In genomic region chr14:68261436-68261835, GRCm38 (mm10) we compare ENCODE assay signal across 18 mouse cellular contexts.
DNase-seq lines count a peak whose midpoint lies in the region; ATAC-seq and TF ChIP-seq lines count a peak whose summit lies in the region.
"Had no signal": no experiment of that assay in that cellular context is flagged by ENCODE, and none has a peak within 500 bp of the region (broad histone marks: within the 10 kb centered on the region; RNA-seq: fewer than 3 reads in every experiment).

No protein-coding gene starts in this region.

- H3K4me3 ChIP-seq in hindbrain, embryonic 10.5 days, result no peak overlapping the region
- H3K4me3 ChIP-seq in hindbrain, embryonic 16.5 days (ENCODE audit: low read length), result no peak overlapping the region
- no peak overlapping the region for H3K4me3 ChIP-seq in midbrain, postnatal 0 days (ENCODE audit: low read depth, low read length)
- H3K4me3 ChIP-seq in midbrain, embryonic 11.5 days (ENCODE audit: low read depth, low read length), result no peak overlapping the region
- H3K4me3 ChIP-seq in forebrain, embryonic 12.5 days (replicated peaks), result no peak overlapping the region
- H3K4me3 ChIP-seq: heart, adult 2 months; hindbrain, embryonic 15.5 days; liver, embryonic 15.5 days; megakaryocyte, embryonic 14.5 days had no signal

- peak; percentile 74 for ATAC-seq in cerebellum, adult (ENCODE audit: insufficient number of reproducible peaks, low FRiP score, low TSS enrichment)
- no peak for ATAC-seq in hindbrain, embryonic 16.5 days
- ATAC-seq in midbrain, postnatal 0 days (ENCODE audit: low FRiP score), result no peak
- no peak for ATAC-seq in midbrain, embryonic 11.5 days (ENCODE audit: low FRiP score)
- no peak for ATAC-seq in forebrain, embryonic 12.5 days (ENCODE audit: low FRiP score)
- ATAC-seq: CD4-positive, CD25-positive, alpha-beta regulatory T cell, adult 4 months; lung, postnatal 0 days had no signal

- no peak for DNase-seq in cerebellum, postnatal 10 days
- peak; percentile 18 for DNase-seq in hindbrain, embryonic 10.5 days (ENCODE audit: low spot score)
- peak; percentile 20 for DNase-seq in midbrain, postnatal 0 days (ENCODE audit: low spot score)
- DNase-seq in midbrain, embryonic 11.5 days (ENCODE audit: low spot score, missing footprints), result no peak
- peak; percentile 45 for DNase-seq in retina, embryonic 14.5 days (ENCODE audit: low spot score)
- DNase-seq: gastrocnemius, postnatal 14 days; heart, adult 2 months; kidney, adult 11 months had no signal

- 52% methylated on average over 3 of the region's 3 CpGs for WGBS in hindbrain, embryonic 10.5 days
- WGBS in hindbrain, embryonic 16.5 days, result 42% methylated on average over 3 of the region's 3 CpGs
- WGBS in midbrain, postnatal 0 days, result 59% methylated on average over 3 of the region's 3 CpGs
- 66% methylated on average over 3 of the region's 3 CpGs for WGBS in midbrain, embryonic 11.5 days
- WGBS in forebrain, embryonic 12.5 days, result 65% methylated on average over 3 of the region's 3 CpGs

- H3K9ac ChIP-seq in hindbrain, embryonic 16.5 days (ENCODE audit: low read depth, low read length), result no peak overlapping the region
- no peak overlapping the region for H3K9ac ChIP-seq in midbrain, postnatal 0 days (replicated peaks; ENCODE audit: low read length, poor library complexity, severe bottlenecking)
- H3K9ac ChIP-seq in midbrain, embryonic 11.5 days (ENCODE audit: low read length), result no peak overlapping the region
- no peak overlapping the region for H3K9ac ChIP-seq in forebrain, embryonic 12.5 days
- H3K9ac ChIP-seq: hindbrain, embryonic 15.5 days; liver, embryonic 15.5 days had no signal

- TF ChIP-seq CTCF in midbrain, postnatal 0 days (IDR thresholded peaks at IDR 0.05), result no peak

- no peaks in the 10 kb centered on the region for H3K36me3 ChIP-seq in hindbrain, embryonic 10.5 days
- H3K36me3 ChIP-seq in hindbrain, embryonic 16.5 days (ENCODE audit: control insufficient read depth, insufficient read depth, low read length), result no peaks in the 10 kb centered on the region
- no peaks in the 10 kb centered on the region for H3K36me3 ChIP-seq in midbrain, postnatal 0 days (ENCODE audit: insufficient read depth, low read length)
- H3K36me3 ChIP-seq in midbrain, embryonic 11.5 days (ENCODE audit: control insufficient read depth, insufficient read depth, low read length), result no peaks in the 10 kb centered on the region
- H3K36me3 ChIP-seq in forebrain, embryonic 12.5 days (replicated peaks), result no peaks in the 10 kb centered on the region
- H3K36me3 ChIP-seq: G1E; hindbrain, embryonic 15.5 days; liver, embryonic 15.5 days had no signal

- H3K27me3 ChIP-seq in hindbrain, embryonic 10.5 days (ENCODE audit: insufficient read depth, poor library complexity, severe bottlenecking), result no peaks in the 10 kb centered on the region
- no peaks in the 10 kb centered on the region for H3K27me3 ChIP-seq in hindbrain, embryonic 16.5 days (replicated peaks; ENCODE audit: control insufficient read depth, insufficient read depth, low read length)
- no peaks in the 10 kb centered on the region for H3K27me3 ChIP-seq in midbrain, postnatal 0 days (ENCODE audit: insufficient read depth, low read length)
- H3K27me3 ChIP-seq in midbrain, embryonic 11.5 days (ENCODE audit: control insufficient read depth, insufficient read depth, low read length), result no peaks in the 10 kb centered on the region
- no peaks in the 10 kb centered on the region for H3K27me3 ChIP-seq in forebrain, embryonic 12.5 days
- H3K27me3 ChIP-seq: hindbrain, embryonic 15.5 days; liver, embryonic 15.5 days; megakaryocyte, embryonic 14.5 days had no signal

- H3K9me3 ChIP-seq in hindbrain, embryonic 10.5 days, result no peaks in the 10 kb centered on the region
- H3K9me3 ChIP-seq in hindbrain, embryonic 16.5 days (ENCODE audit: control insufficient read depth, low read length), result no peaks in the 10 kb centered on the region
- H3K9me3 ChIP-seq in midbrain, postnatal 0 days (ENCODE audit: low read length), result no peaks in the 10 kb centered on the region
- no peaks in the 10 kb centered on the region for H3K9me3 ChIP-seq in midbrain, embryonic 11.5 days (ENCODE audit: control insufficient read depth, low read length)
- no peaks in the 10 kb centered on the region for H3K9me3 ChIP-seq in forebrain, embryonic 12.5 days
- H3K9me3 ChIP-seq: hindbrain, embryonic 15.5 days; liver, embryonic 15.5 days; megakaryocyte, embryonic 14.5 days had no signal

- H3K27ac ChIP-seq in hindbrain, embryonic 10.5 days, result peak overlapping the region; percentile 45; the same call in 1 of the 2 replicates
- H3K27ac ChIP-seq in hindbrain, embryonic 16.5 days (ENCODE audit: low read depth, low read length), result no peak overlapping the region
- H3K27ac ChIP-seq in midbrain, postnatal 0 days (ENCODE audit: low read depth, low read length), result no peak overlapping the region
- H3K27ac ChIP-seq in midbrain, embryonic 11.5 days (ENCODE audit: low read depth, low read length), result no peak overlapping the region
- no peak overlapping the region for H3K27ac ChIP-seq in forebrain, embryonic 12.5 days
- H3K27ac ChIP-seq: heart, adult 2 months; hindbrain, embryonic 15.5 days; kidney, postnatal 0 days; liver, embryonic 15.5 days had no signal

- H3K4me2 ChIP-seq in hindbrain, embryonic 16.5 days (ENCODE audit: low read length), result no peak overlapping the region
- H3K4me2 ChIP-seq in midbrain, postnatal 0 days (ENCODE audit: low read depth, low read length, poor library complexity, severe bottlenecking), result no peak overlapping the region
- H3K4me2 ChIP-seq in midbrain, embryonic 11.5 days, result no peak overlapping the region
- no peak overlapping the region for H3K4me2 ChIP-seq in forebrain, embryonic 12.5 days
- H3K4me2 ChIP-seq: hindbrain, embryonic 15.5 days; liver, embryonic 15.5 days had no signal

- H3K4me1 ChIP-seq in hindbrain, embryonic 10.5 days (replicated peaks), result peaks cover 19% of the 10 kb centered on the region
- H3K4me1 ChIP-seq in hindbrain, embryonic 16.5 days (ENCODE audit: control insufficient read depth, insufficient read depth, low read depth, low read length), result 0 out of 2 replicates have a peak, but pooled peaks cover 2% of the 10 kb centered on the region
- H3K4me1 ChIP-seq in midbrain, postnatal 0 days (ENCODE audit: insufficient read depth, low read length), result no peaks in the 10 kb centered on the region; the same call in 1 of the 2 replicates
- no peaks in the 10 kb centered on the region for H3K4me1 ChIP-seq in midbrain, embryonic 11.5 days (ENCODE audit: control insufficient read depth, insufficient read depth, low read length)
- peaks cover 7% of the 10 kb centered on the region for H3K4me1 ChIP-seq in forebrain, embryonic 12.5 days
- H3K4me1 ChIP-seq: liver, embryonic 15.5 days; megakaryocyte, embryonic 14.5 days had no signal

Comparison
In these comparisons a context has a peak if more than half of its experiments do, and no peak if none do; other contexts are left out.
1. DNase-seq: peak in hindbrain, embryonic 10.5 days (single experiment), midbrain, postnatal 0 days (single experiment) and retina, embryonic 14.5 days (single experiment); none in cerebellum, postnatal 10 days (0 of 2) and midbrain, embryonic 11.5 days (single experiment).